Mouse (Mus musculus) erythroblast, embryonic 14.5 days (primary cell): ENCODE results near the gene Por. TPM values are rescaled to one million over a fixed set of nuclear protein-coding genes. Genes with fewer than 3 reads are reported as not detected.

Experiments
- H3K27me3 ChIP-seq: 2 replicates; pipeline ENCODE4 v1.6.1; 2012; ENCODE audit warnings: inconsistent platforms; ENCODE audit not compliant: control insufficient read depth
- H3K36me3 ChIP-seq: 2 replicates; pipeline ENCODE4 v1.6.1; 2012; ENCODE audit warnings: mild to moderate bottlenecking, inconsistent platforms; ENCODE audit not compliant: control insufficient read depth
- H3K4me1 ChIP-seq: 2 replicates; pipeline ENCODE4 v1.6.1; 2012; ENCODE audit warnings: inconsistent platforms; ENCODE audit not compliant: control insufficient read depth
- H3K4me3 ChIP-seq: replicated peaks from 2 replicates; pipeline ENCODE3; 2012; ENCODE audit warnings: moderate library complexity, mild to moderate bottlenecking, inconsistent platforms
- H3K9me3 ChIP-seq: 2 replicates; pipeline ENCODE4 v1.6.1; 2012; ENCODE audit warnings: low read length, inconsistent platforms, mixed read lengths; ENCODE audit not compliant: control insufficient read depth
- GATA1 ChIP-seq: IDR thresholded peaks from 2 replicates; pipeline ENCODE4 v1.6.1; 2012; ENCODE audit warnings: low read length, inconsistent platforms, mixed read lengths
- TAL1 ChIP-seq: IDR thresholded peaks from 3 replicates; pipeline ENCODE4 v1.6.1; 2012; ENCODE audit warnings: low read length, inconsistent platforms, mixed read lengths
- polyA plus RNA-seq: library from polyadenylated mRNA; stranded (reverse); fragments of >175 nt; gene quantifications from 2 replicates; pipeline ENCODE4 v1.2.3, GENCODE M21; 2012

The Por gene
- polyA plus RNA-seq, 1 experiment, result 2.5 TPM

DNA sequence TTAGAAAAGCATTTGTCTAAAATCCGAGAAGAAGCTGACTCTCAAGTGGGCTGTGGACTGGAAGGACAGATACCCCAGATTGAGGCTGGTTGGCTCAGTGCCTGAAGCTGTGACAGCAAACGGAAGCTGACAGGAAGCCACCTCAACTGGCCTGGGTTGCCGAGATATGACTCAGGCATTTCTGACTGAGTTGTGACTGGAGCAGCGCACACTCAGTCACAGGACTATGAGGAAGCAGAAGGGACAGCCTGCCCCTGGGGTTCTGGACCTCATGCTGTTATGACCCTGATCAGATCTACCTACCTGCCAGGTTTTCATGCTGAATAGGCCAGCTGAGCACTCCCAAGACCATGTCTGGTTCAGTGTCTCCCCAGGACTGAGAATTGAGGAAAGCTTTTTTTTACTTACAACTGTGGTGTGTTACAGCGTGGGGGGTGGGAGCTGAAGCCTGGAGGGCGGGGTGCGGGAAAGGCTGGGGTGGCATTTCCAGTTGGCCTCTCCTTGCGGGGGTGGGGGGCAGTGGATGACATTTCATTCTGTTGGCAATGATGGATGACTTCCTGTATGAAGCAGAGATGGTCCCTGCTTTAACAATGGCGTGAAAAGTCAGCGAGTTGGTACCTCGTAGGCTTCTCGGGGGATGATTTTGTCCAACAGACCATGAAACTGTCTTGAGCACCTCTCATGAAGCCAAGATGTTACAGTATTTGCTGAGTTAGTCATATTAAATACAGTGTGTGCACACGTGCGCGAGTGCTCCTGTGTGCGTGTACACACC is 43.8 kb downstream of the Por start:
- Histone ChIP-seq H3K9me3 (no peaks in the 10 kb centered on the region), H3K36me3 (peaks cover 20% of the 10 kb centered on the region), H3K4me3 (no peak overlapping the region), H3K4me1 (peaks cover 23% of the 10 kb centered on the region), H3K27me3 (no peaks in the 10 kb centered on the region)
- TF ChIP-seq TAL1 (no peak), GATA1 (no peak)

DNA sequence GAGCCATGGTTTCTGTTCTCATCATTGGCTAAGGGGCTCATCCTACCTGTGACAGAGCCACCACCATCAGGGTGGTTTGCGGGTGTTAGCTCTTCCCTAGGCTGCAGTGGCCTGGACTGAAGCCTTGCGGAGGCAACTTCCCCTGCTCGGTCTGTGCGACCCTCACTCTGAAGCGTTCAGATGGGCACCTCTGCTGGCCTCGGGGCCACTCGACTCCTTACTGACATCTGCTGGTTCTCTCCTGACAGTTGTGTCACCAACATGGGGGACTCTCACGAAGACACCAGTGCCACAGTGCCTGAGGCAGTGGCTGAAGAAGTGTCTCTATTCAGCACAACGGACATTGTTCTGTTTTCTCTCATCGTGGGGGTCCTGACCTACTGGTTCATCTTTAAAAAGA is 45.8 kb downstream of the Por start:
- H3K4me1 ChIP-seq, result peaks cover 23% of the 10 kb centered on the region
- TF ChIP-seq GATA1 (no peak), TAL1 (no peak)
- peaks cover 28% of the 10 kb centered on the region for H3K36me3 ChIP-seq

DNA sequence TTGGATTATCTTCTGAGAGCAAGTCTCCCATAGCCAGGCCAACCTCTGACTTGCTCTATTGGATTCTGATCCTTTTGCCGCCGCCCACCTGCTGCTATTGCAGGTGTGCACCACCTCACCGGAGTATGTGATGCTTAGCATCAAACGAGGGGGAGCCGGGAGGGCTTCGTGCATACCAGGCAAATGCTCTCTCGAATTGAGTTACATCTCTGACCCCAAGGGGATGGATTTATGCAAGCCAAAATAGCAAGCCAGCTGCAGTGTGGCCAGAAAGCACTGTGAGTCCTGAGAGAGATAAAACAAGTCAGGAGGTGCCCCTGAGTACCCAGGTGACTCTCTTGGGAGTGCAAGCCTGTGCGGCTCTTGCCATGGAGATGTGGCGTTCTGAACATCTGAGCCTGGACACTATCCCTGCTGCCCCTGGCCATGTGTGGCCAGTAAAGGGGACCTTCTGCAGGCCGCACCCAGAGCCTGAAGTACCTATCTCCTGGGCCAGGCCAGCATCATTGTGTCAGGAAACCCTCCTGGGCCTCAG is 49.8 kb downstream of the Por start:
- no peak for TF ChIP-seq TAL1
- no peak for TF ChIP-seq GATA1
- Histone ChIP-seq H3K9me3 (no peaks in the 10 kb centered on the region), H3K4me1 (no peaks in the 10 kb centered on the region), H3K36me3 (peaks cover 28% of the 10 kb centered on the region), H3K4me3 (no peak overlapping the region), H3K27me3 (no peaks in the 10 kb centered on the region)

More for the DNA sequence above, 45.8 kb downstream of the Por start:
- Histone ChIP-seq H3K27me3 (no peaks in the 10 kb centered on the region), H3K9me3 (no peaks in the 10 kb centered on the region), H3K4me3 (no peak overlapping the region)

GRCm38 (mm10) chr5:135720121-135720520 is 50.3 kb downstream of the Por start:
- Histone ChIP-seq H3K4me1 (no peaks in the 10 kb centered on the region), H3K9me3 (no peaks in the 10 kb centered on the region), H3K4me3 (no peak overlapping the region), H3K27me3 (no peaks in the 10 kb centered on the region), H3K36me3 (peaks cover 28% of the 10 kb centered on the region)
- no peak for TF ChIP-seq GATA1
- no peak for TF ChIP-seq TAL1

GRCm38 (mm10) chr5:135721076-135721475 is 51.2 kb downstream of the Por start:
- Histone ChIP-seq H3K9me3 (no peaks in the 10 kb centered on the region), H3K4me1 (no peaks in the 10 kb centered on the region), H3K36me3 (peaks cover 24% of the 10 kb centered on the region), H3K27me3 (no peaks in the 10 kb centered on the region), H3K4me3 (no peak overlapping the region)
- TF ChIP-seq TAL1 (no peak), GATA1 (no peak)

DNA sequence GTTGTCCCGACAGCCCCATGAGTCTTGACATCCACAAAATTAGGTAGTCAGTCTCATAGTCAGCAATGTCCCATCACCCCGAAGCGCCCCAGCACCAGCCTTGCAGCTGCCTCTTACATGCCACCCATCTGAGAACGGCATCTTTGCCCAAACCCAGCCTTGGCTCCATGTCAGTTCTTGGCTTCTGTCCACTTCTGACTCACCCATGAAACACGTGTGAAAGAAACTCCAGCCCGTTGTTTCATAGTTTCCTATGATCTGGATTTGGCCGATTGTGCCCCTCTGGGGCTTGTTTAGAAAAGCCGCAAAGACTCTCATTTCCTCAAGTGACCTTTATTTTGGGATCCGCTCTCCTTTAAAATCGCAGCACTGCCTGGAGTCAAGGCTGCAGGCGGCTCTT is 52.3 kb downstream of the Por start:
- TF ChIP-seq GATA1 (no peak), TAL1 (no peak)
- no peaks in the 10 kb centered on the region for H3K27me3 ChIP-seq
- no peaks in the 10 kb centered on the region for H3K9me3 ChIP-seq
- H3K4me3 ChIP-seq, result no peak overlapping the region
- peaks cover 14% of the 10 kb centered on the region for H3K36me3 ChIP-seq
- H3K4me1 ChIP-seq, result no peaks in the 10 kb centered on the region

- H3K4me3 ChIP-seq, result no peak overlapping the region
- no peaks in the 10 kb centered on the region for H3K27me3 ChIP-seq
- no peak for TF ChIP-seq TAL1
- TF ChIP-seq GATA1, result no peak
- H3K4me1 ChIP-seq, result no peaks in the 10 kb centered on the region
- no peaks in the 10 kb centered on the region for H3K9me3 ChIP-seq
- peaks cover 15% of the 10 kb centered on the region for H3K36me3 ChIP-seq
Observed at GRCm38 (mm10) chr5:135723165-135723751, 53.4 kb downstream of the Por start.

GRCm38 (mm10) chr5:135724536-135725322 is 54.9 kb downstream of the Por start:
- no peaks in the 10 kb centered on the region for H3K27me3 ChIP-seq
- TF ChIP-seq GATA1, result no peak
- no peak for TF ChIP-seq TAL1
- H3K36me3 ChIP-seq, result peaks cover 20% of the 10 kb centered on the region

DNA sequence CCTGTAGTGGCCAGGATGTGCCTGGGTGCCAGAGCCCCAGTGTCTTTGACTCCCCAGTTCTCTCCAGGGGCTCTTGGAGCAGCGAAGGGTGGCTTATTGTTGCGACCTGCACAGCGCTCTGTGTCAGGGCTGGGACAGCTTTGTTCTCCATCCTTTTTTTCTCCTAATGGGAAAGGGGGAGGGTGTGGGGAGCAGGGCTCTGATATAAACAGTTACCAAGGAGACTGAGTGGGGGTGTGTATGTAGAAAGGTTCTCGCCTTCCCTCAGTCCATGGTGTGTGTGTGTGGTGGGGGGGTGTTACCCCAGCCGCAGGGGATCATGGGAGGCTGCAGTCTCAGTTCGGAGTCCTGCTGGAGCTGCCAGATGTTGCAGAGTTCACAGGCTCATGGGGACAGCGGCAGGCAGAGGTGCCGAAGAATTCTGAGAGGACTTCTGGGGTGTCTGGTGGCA is 55.6 kb downstream of the Por start:
- TF ChIP-seq GATA1 (no peak), TAL1 (no peak)
- H3K4me1 ChIP-seq, result no peaks in the 10 kb centered on the region
- H3K36me3 ChIP-seq, result peaks cover 24% of the 10 kb centered on the region
- H3K9me3 ChIP-seq, result no peaks in the 10 kb centered on the region
- H3K4me3 ChIP-seq, result no peak overlapping the region
- H3K27me3 ChIP-seq, result no peaks in the 10 kb centered on the region

More at GRCm38 (mm10) chr5:135724536-135725322, 54.9 kb downstream of the Por start:
- Histone ChIP-seq H3K4me1 (no peaks in the 10 kb centered on the region), H3K9me3 (no peaks in the 10 kb centered on the region), H3K4me3 (no peak overlapping the region)
